Mouse (Mus musculus): ENCODE measurements around the gene March1.

- TF ChIP-seq CTCF (IDR thresholded peaks at IDR 0.05; ENCODE audit: borderline replicate concordance, control insufficient read depth, extremely low read depth, insufficient read depth, low read length, poor library complexity) (no peak), POLR2A (IDR thresholded peaks at IDR 0.05; ENCODE audit: control insufficient read depth, extremely low read depth, insufficient read depth, low read length, poor library complexity) (no peak)
These were observed 565.8 kb downstream of the March1 start for GRCm38 (mm10) chr8:66183454-66183853.
